Mouse (Mus musculus): ENCODE measurements around the gene Mrpl55. TPM values are rescaled to one million over a fixed set of nuclear protein-coding genes. Genes with fewer than 3 reads are reported as not detected.

The Mrpl55 gene
- 80.3 and 91.1 TPM in 2 replicates for polyA plus RNA-seq (2015; fragmentation: Nextera tagmentation; extraction: Ambion mirVana)

- no peaks in the 10 kb centered on the region for H3K27me3 ChIP-seq (ENCODE audit: control insufficient read depth, insufficient read depth, low read depth, low read length)
- H3K27ac ChIP-seq (ENCODE audit: low read length), result peak within 1 kb of the TSS; percentile 68
- peak within 1 kb of the TSS; percentile 96 for H3K4me2 ChIP-seq (ENCODE audit: low read length)
- H3K4me3 ChIP-seq (ENCODE audit: low read depth, low read length), result peak within 1 kb of the TSS; percentile 90
- ATAC-seq, result peak; percentile 90
- H3K9me3 ChIP-seq (replicated peaks; ENCODE audit: control insufficient read depth, low read length, poor library complexity, severe bottlenecking), result no peaks in the 10 kb centered on the region
- peak within 1 kb of the TSS; percentile 83 for H3K9ac ChIP-seq (ENCODE audit: low read depth, low read length)
- H3K4me1 ChIP-seq (ENCODE audit: control insufficient read depth, insufficient read depth, low read length), result peaks cover 15% of the 10 kb centered on the region
- H3K36me3 ChIP-seq (ENCODE audit: control insufficient read depth, insufficient read depth, low read length), result peaks cover 5% of the 10 kb centered on the region; the same call in 1 of the 2 replicates
- under 1% methylated on average over 63 of the region's 63 CpGs for WGBS
Measured at GRCm38 (mm10) chr11:59202081-59202995, at the start of gene Mrpl55. TSS of gene Mrpl55 (plus strand) at chr11:59202486.

GRCm38 (mm10) chr11:59154220-59154619, 48.1 kb upstream of the Mrpl55 start:
- Histone ChIP-seq H3K4me2 (ENCODE audit: low read length) (no peak overlapping the region), H3K4me3 (ENCODE audit: low read depth, low read length) (no peak overlapping the region), H3K27me3 (ENCODE audit: control insufficient read depth, insufficient read depth, low read depth, low read length) (no peaks in the 10 kb centered on the region), H3K9me3 (replicated peaks; ENCODE audit: control insufficient read depth, low read length, poor library complexity, severe bottlenecking) (no peaks in the 10 kb centered on the region), H3K27ac (ENCODE audit: low read length) (no peak overlapping the region), H3K36me3 (ENCODE audit: control insufficient read depth, insufficient read depth, low read length) (peaks cover 4% of the 10 kb centered on the region; the same call in 1 of the 2 replicates), H3K4me1 (ENCODE audit: control insufficient read depth, insufficient read depth, low read length) (no peaks in the 10 kb centered on the region), H3K9ac (ENCODE audit: low read depth, low read length) (no peak overlapping the region)
- no peak for ATAC-seq
- 91% methylated on average over 7 of the region's 7 CpGs for WGBS

DNA sequence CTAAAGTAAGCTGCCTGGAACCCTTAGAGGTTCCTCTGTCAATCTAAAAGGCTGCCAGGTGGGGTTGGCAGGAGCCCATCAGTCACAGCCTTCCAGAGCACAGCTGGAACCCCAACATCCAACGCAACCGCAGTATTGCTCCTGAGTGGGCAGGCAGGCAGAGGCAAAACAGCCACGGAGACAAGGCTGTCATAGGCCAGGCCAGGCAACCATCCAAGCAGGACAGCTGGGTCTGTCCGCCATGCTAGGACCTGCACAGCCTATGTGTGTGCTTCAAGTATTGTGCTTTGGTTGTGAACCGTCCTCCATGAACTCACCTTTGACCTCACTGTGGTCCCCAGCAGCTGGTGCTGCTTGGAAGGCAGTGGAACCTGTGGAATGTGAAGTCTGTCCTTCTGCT, 46.4 kb upstream of the Mrpl55 start:
- Histone ChIP-seq H3K4me1 (ENCODE audit: control insufficient read depth, insufficient read depth, low read length) (no peaks in the 10 kb centered on the region), H3K9me3 (replicated peaks; ENCODE audit: control insufficient read depth, low read length, poor library complexity, severe bottlenecking) (no peaks in the 10 kb centered on the region), H3K4me3 (ENCODE audit: low read depth, low read length) (no peak overlapping the region), H3K36me3 (ENCODE audit: control insufficient read depth, insufficient read depth, low read length) (peaks cover 4% of the 10 kb centered on the region; the same call in 1 of the 2 replicates), H3K27me3 (ENCODE audit: control insufficient read depth, insufficient read depth, low read depth, low read length) (no peaks in the 10 kb centered on the region), H3K27ac (ENCODE audit: low read length) (no peak overlapping the region), H3K4me2 (ENCODE audit: low read length) (no peak overlapping the region), H3K9ac (ENCODE audit: low read depth, low read length) (no peak overlapping the region)
- WGBS, result 89% methylated on average over 5 of the region's 5 CpGs
- no peak for ATAC-seq

DNA sequence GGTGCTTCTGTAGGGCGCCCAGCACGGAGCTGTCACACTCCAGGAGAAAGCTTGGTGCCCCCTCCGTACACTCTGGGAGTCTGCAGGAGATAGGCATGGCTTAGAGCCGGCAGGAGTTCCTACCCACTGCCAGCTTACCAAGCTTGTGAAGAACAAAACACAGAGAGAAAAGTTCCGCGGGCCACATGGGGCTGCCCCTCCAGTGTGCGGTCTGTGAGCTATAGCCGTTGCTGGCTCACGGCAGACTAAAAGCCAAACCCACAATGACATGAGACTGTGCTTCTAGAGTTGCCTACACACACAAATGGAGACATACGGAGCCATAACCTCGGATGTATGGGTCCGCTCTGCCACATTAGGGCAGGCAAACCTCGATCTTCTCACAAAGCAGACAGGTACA, 43.2 kb upstream of the Mrpl55 start:
- Histone ChIP-seq H3K9ac (ENCODE audit: low read depth, low read length) (no peak overlapping the region), H3K36me3 (ENCODE audit: control insufficient read depth, insufficient read depth, low read length) (peaks cover 4% of the 10 kb centered on the region; the same call in 1 of the 2 replicates), H3K4me2 (ENCODE audit: low read length) (no peak overlapping the region), H3K9me3 (replicated peaks; ENCODE audit: control insufficient read depth, low read length, poor library complexity, severe bottlenecking) (no peaks in the 10 kb centered on the region), H3K4me1 (ENCODE audit: control insufficient read depth, insufficient read depth, low read length) (peaks cover 11% of the 10 kb centered on the region), H3K27ac (ENCODE audit: low read length) (no peak overlapping the region), H3K4me3 (ENCODE audit: low read depth, low read length) (no peak overlapping the region), H3K27me3 (ENCODE audit: control insufficient read depth, insufficient read depth, low read depth, low read length) (no peaks in the 10 kb centered on the region)
- WGBS, result 90% methylated on average over 13 of the region's 13 CpGs
- no peak for ATAC-seq

DNA sequence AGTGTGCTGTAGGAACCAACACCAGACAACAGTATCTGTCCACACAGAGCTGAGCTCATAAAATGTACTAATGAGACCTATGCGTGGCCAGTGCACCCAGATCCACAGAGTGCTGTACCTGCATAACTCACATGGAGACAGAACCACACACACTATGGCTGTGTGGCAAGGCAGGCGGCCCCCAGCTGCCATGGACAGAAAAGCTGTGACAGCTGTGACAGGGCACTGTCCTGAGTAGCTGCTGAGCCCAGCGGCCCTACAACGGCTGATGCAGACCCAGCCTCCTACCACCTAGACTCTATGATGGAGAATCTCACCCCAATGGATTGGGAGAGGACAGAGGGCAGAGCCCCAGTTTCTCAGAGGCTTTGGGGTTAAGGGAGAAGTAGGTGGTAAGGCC, 42.7 kb upstream of the Mrpl55 start:
- no peak overlapping the region for H3K4me3 ChIP-seq (ENCODE audit: low read depth, low read length)
- H3K9ac ChIP-seq (ENCODE audit: low read depth, low read length), result no peak overlapping the region
- WGBS, result 92% methylated on average over 4 of the region's 4 CpGs
- H3K4me2 ChIP-seq (ENCODE audit: low read length), result no peak overlapping the region
- no peaks in the 10 kb centered on the region for H3K9me3 ChIP-seq (replicated peaks; ENCODE audit: control insufficient read depth, low read length, poor library complexity, severe bottlenecking)
- peaks cover 14% of the 10 kb centered on the region for H3K4me1 ChIP-seq (ENCODE audit: control insufficient read depth, insufficient read depth, low read length)
- peaks cover 4% of the 10 kb centered on the region; the same call in 1 of the 2 replicates for H3K36me3 ChIP-seq (ENCODE audit: control insufficient read depth, insufficient read depth, low read length)
- no peak overlapping the region for H3K27ac ChIP-seq (ENCODE audit: low read length)
- ATAC-seq, result no peak
- no peaks in the 10 kb centered on the region for H3K27me3 ChIP-seq (ENCODE audit: control insufficient read depth, insufficient read depth, low read depth, low read length)

DNA sequence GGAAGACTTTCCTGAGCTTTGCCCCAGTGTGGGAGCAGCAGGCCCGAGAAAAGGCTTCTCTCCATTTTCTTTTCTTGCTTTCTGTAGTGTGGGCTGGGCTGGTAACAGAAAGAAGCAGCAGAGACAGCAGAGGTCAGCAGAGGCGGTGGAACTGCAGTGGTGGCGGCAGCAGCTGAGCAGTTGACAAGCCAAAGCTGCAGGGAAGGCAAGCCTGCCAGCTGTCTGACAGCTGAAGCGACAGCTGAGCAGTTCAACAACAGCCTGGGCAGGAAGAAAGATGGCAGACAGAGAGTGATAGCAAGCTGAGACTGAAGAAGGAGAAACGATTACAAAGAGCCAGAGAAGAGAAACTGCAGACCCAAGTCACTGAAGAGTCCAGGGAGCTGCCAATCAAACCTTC, 40.9 kb upstream of the Mrpl55 start:
- H3K4me1 ChIP-seq (ENCODE audit: control insufficient read depth, insufficient read depth, low read length), result peaks cover 14% of the 10 kb centered on the region
- H3K4me2 ChIP-seq (ENCODE audit: low read length), result no peak overlapping the region
- no peak overlapping the region for H3K9ac ChIP-seq (ENCODE audit: low read depth, low read length)
- no peak for ATAC-seq
- H3K27me3 ChIP-seq (ENCODE audit: control insufficient read depth, insufficient read depth, low read depth, low read length), result no peaks in the 10 kb centered on the region
- no peak overlapping the region for H3K4me3 ChIP-seq (ENCODE audit: low read depth, low read length)
- WGBS, result 87% methylated on average over 5 of the region's 5 CpGs
- no peaks in the 10 kb centered on the region for H3K9me3 ChIP-seq (replicated peaks; ENCODE audit: control insufficient read depth, low read length, poor library complexity, severe bottlenecking)
- H3K36me3 ChIP-seq (ENCODE audit: control insufficient read depth, insufficient read depth, low read length), result no peaks in the 10 kb centered on the region; the same call in 1 of the 2 replicates
- no peak overlapping the region for H3K27ac ChIP-seq (ENCODE audit: low read length)

DNA sequence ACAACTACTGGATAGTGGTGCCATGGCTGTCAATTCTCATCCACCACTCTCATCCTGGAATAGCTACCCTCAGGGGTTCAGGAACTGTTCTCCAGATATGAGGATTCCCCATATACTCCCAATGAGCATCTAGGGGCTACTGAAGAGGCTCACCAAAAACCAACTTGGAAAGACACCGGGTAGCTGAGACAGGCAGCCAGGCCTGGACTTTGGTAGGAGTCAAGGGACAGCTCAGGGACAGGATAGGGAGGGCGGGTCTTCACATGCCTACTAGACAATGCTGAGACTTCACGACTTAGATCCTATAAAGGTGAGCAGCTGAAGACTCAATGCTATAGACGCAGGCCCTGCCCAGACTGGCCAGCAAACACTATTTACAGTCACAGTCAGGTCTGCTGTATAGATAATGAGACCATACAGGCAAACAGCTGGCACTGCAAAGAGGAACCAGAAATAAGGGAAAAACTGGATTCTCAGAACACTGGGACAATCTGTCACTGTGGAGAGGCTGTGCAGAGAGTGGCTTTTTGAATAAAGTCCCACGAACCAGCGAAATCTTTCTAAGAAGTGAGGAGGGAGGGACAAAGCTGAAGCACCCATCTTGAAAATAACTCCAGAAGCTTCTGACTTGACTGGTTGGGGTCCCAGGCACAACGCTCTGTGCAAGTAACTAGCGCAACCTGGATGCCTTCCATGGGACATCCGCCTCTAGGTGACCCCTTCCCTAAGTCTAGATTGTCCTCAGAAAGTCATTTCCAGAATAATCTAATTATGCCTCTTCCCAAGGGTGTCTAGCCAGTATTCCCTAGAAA, 39.6 kb upstream of the Mrpl55 start:
- ATAC-seq, result peak; percentile 0
- Histone ChIP-seq H3K27me3 (ENCODE audit: control insufficient read depth, insufficient read depth, low read depth, low read length) (no peaks in the 10 kb centered on the region; the same call in 1 of the 2 replicates), H3K4me1 (ENCODE audit: control insufficient read depth, insufficient read depth, low read length) (peaks cover 14% of the 10 kb centered on the region), H3K36me3 (ENCODE audit: control insufficient read depth, insufficient read depth, low read length) (no peaks in the 10 kb centered on the region; the same call in 1 of the 2 replicates), H3K9me3 (replicated peaks; ENCODE audit: control insufficient read depth, low read length, poor library complexity, severe bottlenecking) (no peaks in the 10 kb centered on the region), H3K9ac (ENCODE audit: low read depth, low read length) (peak overlapping the region; percentile 66), H3K4me3 (ENCODE audit: low read depth, low read length) (peak overlapping the region; percentile 82), H3K4me2 (ENCODE audit: low read length) (peak overlapping the region; percentile 85), H3K27ac (ENCODE audit: low read length) (peak overlapping the region; percentile 100)
- WGBS, result 56% methylated on average over 9 of the region's 9 CpGs

GRCm38 (mm10) chr11:59163255-59164236, 38.7 kb upstream of the Mrpl55 start, which contains the start of gene Iba57:
TSS of gene Iba57 (minus strand) at chr11:59163739.
- Histone ChIP-seq H3K9ac (ENCODE audit: low read depth, low read length) (peak within 1 kb of the TSS; percentile 95), H3K4me3 (ENCODE audit: low read depth, low read length) (peak within 1 kb of the TSS; percentile 82), H3K27me3 (ENCODE audit: control insufficient read depth, insufficient read depth, low read depth, low read length) (no peaks in the 10 kb centered on the region; the same call in 1 of the 2 replicates), H3K9me3 (replicated peaks; ENCODE audit: control insufficient read depth, low read length, poor library complexity, severe bottlenecking) (no peaks in the 10 kb centered on the region), H3K4me1 (ENCODE audit: control insufficient read depth, insufficient read depth, low read length) (peaks cover 14% of the 10 kb centered on the region), H3K4me2 (ENCODE audit: low read length) (peak within 1 kb of the TSS; percentile 85), H3K36me3 (ENCODE audit: control insufficient read depth, insufficient read depth, low read length) (no peaks in the 10 kb centered on the region; the same call in 1 of the 2 replicates), H3K27ac (ENCODE audit: low read length) (peak within 1 kb of the TSS; percentile 100)
- peak; percentile 99 for ATAC-seq
- WGBS, result 4% methylated on average over 53 of the region's 68 CpGs
